In the genomic region with DNA sequence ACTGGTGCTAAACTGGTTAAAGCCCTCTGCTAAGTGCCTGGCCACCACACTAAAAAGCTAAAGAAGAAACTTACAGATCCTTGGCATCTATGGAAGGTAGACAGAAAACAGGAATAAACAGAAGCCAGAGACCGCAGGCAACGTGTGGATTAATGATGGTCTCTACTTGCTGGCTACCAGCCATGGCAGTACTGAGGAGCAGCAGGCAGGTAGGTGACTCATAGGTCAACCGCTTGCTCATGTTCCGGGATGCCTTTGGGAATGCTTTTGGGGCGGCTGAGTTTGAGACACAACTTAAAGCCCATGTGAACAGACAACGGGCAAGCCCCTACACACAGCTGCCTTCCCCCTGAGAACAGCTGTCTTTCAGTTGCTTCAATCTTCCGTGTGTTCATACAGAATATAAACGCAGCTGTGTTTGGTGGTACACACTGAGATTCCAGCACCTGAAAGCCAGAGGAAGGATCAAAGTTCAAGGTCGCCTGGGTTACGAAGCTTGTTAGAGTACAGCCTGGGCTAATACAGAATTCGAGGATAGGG, we compare ENCODE assay signal across 27 mouse cellular contexts. TPM values are rescaled to one million over a fixed set of nuclear protein-coding genes. Genes with fewer than 3 reads are reported as not detected.
DNase-seq lines count a peak whose midpoint lies in the region; ATAC-seq and TF ChIP-seq lines count a peak whose summit lies in the region.
"Had no signal": no experiment of that assay in that cellular context is flagged by ENCODE, and none has a peak within 500 bp of the region (broad histone marks: within the 10 kb centered on the region; RNA-seq: fewer than 3 reads in every experiment).

No protein-coding gene starts in this region.

- no peak overlapping the region for H3K9ac ChIP-seq in midbrain, embryonic 11.5 days (ENCODE audit: low read length)
- no peak overlapping the region for H3K9ac ChIP-seq in midbrain, postnatal 0 days (replicated peaks; ENCODE audit: low read length, poor library complexity, severe bottlenecking)
- H3K9ac ChIP-seq in stomach, postnatal 0 days (ENCODE audit: low read length): no peak overlapping the region
- H3K9ac ChIP-seq in liver, postnatal 0 days (replicated peaks): no peak overlapping the region
- no peak overlapping the region for H3K9ac ChIP-seq in intestine, embryonic 16.5 days (ENCODE audit: low read depth, low read length)
- H3K9ac ChIP-seq: embryonic facial prominence, embryonic 12.5 days; forebrain, embryonic 15.5 days; limb, embryonic 13.5 days; liver, embryonic 13.5 days; lung, embryonic 15.5 days; midbrain, embryonic 12.5 days; neural tube, embryonic 13.5 days had no signal

- H3K4me1 ChIP-seq in midbrain, embryonic 11.5 days (ENCODE audit: control insufficient read depth, insufficient read depth, low read length): 0 out of 2 replicates have a peak, but pooled peaks cover 2% of the 10 kb centered on the region
- no peaks in the 10 kb centered on the region for H3K4me1 ChIP-seq in midbrain, postnatal 0 days (ENCODE audit: insufficient read depth, low read length)
- H3K4me1 ChIP-seq in cerebellum, adult 2 months (ENCODE audit: control insufficient read depth, insufficient read depth, low read length): peaks cover 25% of the 10 kb centered on the region
- H3K4me1 ChIP-seq in stomach, postnatal 0 days (replicated peaks; ENCODE audit: control insufficient read depth, insufficient read depth): no peaks in the 10 kb centered on the region
- no peaks in the 10 kb centered on the region for H3K4me1 ChIP-seq in liver, postnatal 0 days (ENCODE audit: insufficient read depth)
- H3K4me1 ChIP-seq in intestine, embryonic 16.5 days (ENCODE audit: control insufficient read depth, insufficient read depth, low read length): 0 out of 2 replicates have a peak, but pooled peaks cover 2% of the 10 kb centered on the region
- H3K4me1 ChIP-seq: embryonic facial prominence, embryonic 12.5 days; forebrain, embryonic 15.5 days; liver, embryonic 13.5 days had no signal

- peak; percentile 38 for DNase-seq in cerebellum, adult 11-12 months
- DNase-seq in midbrain, embryonic 11.5 days (ENCODE audit: low spot score, missing footprints): peak; percentile 60
- no peak for DNase-seq in midbrain, postnatal 0 days (ENCODE audit: low spot score)
- DNase-seq in cerebellum, adult 2 months: peak; percentile 66 to 84
- peak; percentile 26 for DNase-seq in stomach, postnatal 0 days (ENCODE audit: low spot score)
- no peak for DNase-seq in liver, postnatal 0 days
- DNase-seq: gastrocnemius, postnatal 36 days; kidney, adult 9 months; kidney, postnatal 36 days; liver, embryonic 13.5 days; thymus, postnatal 25 days had no signal

- H3K4me2 ChIP-seq in midbrain, embryonic 11.5 days: no peak overlapping the region
- H3K4me2 ChIP-seq in midbrain, postnatal 0 days (ENCODE audit: low read depth, low read length, poor library complexity, severe bottlenecking): no peak overlapping the region
- H3K4me2 ChIP-seq in stomach, postnatal 0 days (replicated peaks; ENCODE audit: low read depth): no peak overlapping the region
- no peak overlapping the region for H3K4me2 ChIP-seq in liver, postnatal 0 days (ENCODE audit: low read depth, low read length)
- no peak overlapping the region for H3K4me2 ChIP-seq in intestine, embryonic 16.5 days (ENCODE audit: low read depth, low read length)
- H3K4me2 ChIP-seq: embryonic facial prominence, embryonic 12.5 days; forebrain, embryonic 15.5 days; limb, embryonic 13.5 days; liver, embryonic 13.5 days; lung, embryonic 15.5 days; midbrain, embryonic 12.5 days; neural tube, embryonic 13.5 days had no signal

- H3K36me3 ChIP-seq in midbrain, embryonic 11.5 days (ENCODE audit: control insufficient read depth, insufficient read depth, low read length): no peaks in the 10 kb centered on the region
- no peaks in the 10 kb centered on the region for H3K36me3 ChIP-seq in midbrain, postnatal 0 days (ENCODE audit: insufficient read depth, low read length)
- H3K36me3 ChIP-seq in stomach, postnatal 0 days (ENCODE audit: control insufficient read depth, insufficient read depth, low read length): no peaks in the 10 kb centered on the region
- no peaks in the 10 kb centered on the region for H3K36me3 ChIP-seq in liver, postnatal 0 days (replicated peaks; ENCODE audit: insufficient read depth, low read length)
- no peaks in the 10 kb centered on the region for H3K36me3 ChIP-seq in intestine, embryonic 16.5 days (ENCODE audit: control insufficient read depth, insufficient read depth, low read length)
- H3K36me3 ChIP-seq: forebrain, embryonic 15.5 days; liver, embryonic 13.5 days; lung, embryonic 15.5 days; midbrain, embryonic 12.5 days had no signal

- no peak for ATAC-seq in cerebellum, adult (ENCODE audit: insufficient number of reproducible peaks, low FRiP score, low TSS enrichment)
- no peak for ATAC-seq in midbrain, embryonic 11.5 days (ENCODE audit: low FRiP score)
- ATAC-seq in midbrain, postnatal 0 days (ENCODE audit: low FRiP score): no peak
- peak; percentile 56; the same call in 1 of the 2 replicates for ATAC-seq in stomach, postnatal 0 days (ENCODE audit: low FRiP score, low TSS enrichment)
- ATAC-seq in liver, postnatal 0 days: no peak
- ATAC-seq in intestine, embryonic 16.5 days: no peak
- ATAC-seq: forebrain, embryonic 15.5 days had no signal

- WGBS in midbrain, embryonic 11.5 days: 89% methylated on average over 11 of the region's 11 CpGs
- WGBS in midbrain, postnatal 0 days: 89% methylated on average over 11 of the region's 11 CpGs
- WGBS in cerebellum, adult 2 months: 48% methylated on average over 11 of the region's 11 CpGs
- WGBS in stomach, postnatal 0 days: 44% methylated on average over 11 of the region's 11 CpGs
- WGBS in liver, postnatal 0 days (ENCODE audit: insufficient replicate concordance): 73% methylated on average over 11 of the region's 11 CpGs
- WGBS in intestine, embryonic 16.5 days: 59% methylated on average over 11 of the region's 11 CpGs

- no peaks in the 10 kb centered on the region for H3K9me3 ChIP-seq in midbrain, embryonic 11.5 days (ENCODE audit: control insufficient read depth, low read length)
- H3K9me3 ChIP-seq in midbrain, postnatal 0 days (ENCODE audit: low read length): no peaks in the 10 kb centered on the region
- H3K9me3 ChIP-seq in stomach, postnatal 0 days (ENCODE audit: control insufficient read depth, low read length): no peaks in the 10 kb centered on the region
- no peaks in the 10 kb centered on the region for H3K9me3 ChIP-seq in liver, postnatal 0 days (ENCODE audit: low read length)
- H3K9me3 ChIP-seq in intestine, embryonic 16.5 days (ENCODE audit: control insufficient read depth, low read length): no peaks in the 10 kb centered on the region
- H3K9me3 ChIP-seq: embryonic facial prominence, embryonic 12.5 days; forebrain, embryonic 15.5 days; heart, embryonic 10.5 days; limb, embryonic 13.5 days; liver, embryonic 13.5 days; lung, embryonic 15.5 days; midbrain, embryonic 12.5 days; neural tube, embryonic 13.5 days had no signal

- H3K4me3 ChIP-seq in midbrain, embryonic 11.5 days (ENCODE audit: low read depth, low read length): no peak overlapping the region
- no peak overlapping the region for H3K4me3 ChIP-seq in midbrain, postnatal 0 days (ENCODE audit: low read depth, low read length)
- no peak overlapping the region for H3K4me3 ChIP-seq in cerebellum, adult 2 months (replicated peaks; ENCODE audit: insufficient read depth, low read depth, low read length)
- H3K4me3 ChIP-seq in stomach, postnatal 0 days (ENCODE audit: low read depth, low read length): no peak overlapping the region
- H3K4me3 ChIP-seq in liver, postnatal 0 days (ENCODE audit: low read depth, low read length): no peak overlapping the region
- no peak overlapping the region for H3K4me3 ChIP-seq in intestine, embryonic 16.5 days (ENCODE audit: low read length)
- H3K4me3 ChIP-seq: embryonic facial prominence, embryonic 12.5 days; forebrain, embryonic 15.5 days; heart, embryonic 10.5 days; limb, embryonic 13.5 days; liver, embryonic 13.5 days; lung, embryonic 15.5 days; midbrain, embryonic 12.5 days; neural tube, embryonic 13.5 days had no signal

- TF ChIP-seq CTCF in midbrain, postnatal 0 days (IDR thresholded peaks at IDR 0.05): no peak
- TF ChIP-seq CTCF in cerebellum, adult 2 months (IDR thresholded peaks at IDR 0.05; ENCODE audit: borderline replicate concordance, insufficient read depth, low read depth, low read length): no peak
- TF ChIP-seq CTCF in stomach, postnatal 0 days (IDR thresholded peaks at IDR 0.05; ENCODE audit: low read depth): no peak
- TF ChIP-seq CTCF in liver, postnatal 0 days (IDR thresholded peaks at IDR 0.05; ENCODE audit: low read depth): no peak

- no peaks in the 10 kb centered on the region for H3K27me3 ChIP-seq in midbrain, embryonic 11.5 days (ENCODE audit: control insufficient read depth, insufficient read depth, low read length)
- no peaks in the 10 kb centered on the region for H3K27me3 ChIP-seq in midbrain, postnatal 0 days (ENCODE audit: insufficient read depth, low read length)
- H3K27me3 ChIP-seq in cerebellum, adult 2 months (ENCODE audit: control insufficient read depth, insufficient read depth, low read length): no peaks in the 10 kb centered on the region
- H3K27me3 ChIP-seq in stomach, postnatal 0 days (ENCODE audit: control insufficient read depth, insufficient read depth, low read length): no peaks in the 10 kb centered on the region
- H3K27me3 ChIP-seq in liver, postnatal 0 days (ENCODE audit: insufficient read depth, low read length): no peaks in the 10 kb centered on the region
- H3K27me3 ChIP-seq in intestine, embryonic 16.5 days (replicated peaks; ENCODE audit: control insufficient read depth, insufficient read depth, low read length): no peaks in the 10 kb centered on the region
- H3K27me3 ChIP-seq: embryonic facial prominence, embryonic 12.5 days; forebrain, embryonic 15.5 days; limb, embryonic 13.5 days; liver, embryonic 13.5 days; lung, embryonic 15.5 days; midbrain, embryonic 12.5 days; neural tube, embryonic 13.5 days had no signal

- no peak for TF ChIP-seq POLR2A in cerebellum, adult 2 months (IDR thresholded peaks at IDR 0.05; ENCODE audit: borderline replicate concordance, insufficient read depth, low read length)

- TF ChIP-seq EP300 in stomach, postnatal 0 days (optimal IDR thresholded peaks at IDR 0.05): no peak
- TF ChIP-seq EP300 in liver, postnatal 0 days (IDR thresholded peaks at IDR 0.05; ENCODE audit: low read depth): no peak

- H3K27ac ChIP-seq in midbrain, embryonic 11.5 days (ENCODE audit: low read depth, low read length): no peak overlapping the region
- no peak overlapping the region for H3K27ac ChIP-seq in midbrain, postnatal 0 days (ENCODE audit: low read depth, low read length)
- H3K27ac ChIP-seq in cerebellum, adult 2 months (ENCODE audit: insufficient read depth, low read length): 0 out of 2 replicates have a peak overlapping the region, but pooled peaks have one; percentile 10
- H3K27ac ChIP-seq in stomach, postnatal 0 days (replicated peaks): no peak overlapping the region
- H3K27ac ChIP-seq in liver, postnatal 0 days (ENCODE audit: low read depth): no peak overlapping the region
- no peak overlapping the region for H3K27ac ChIP-seq in intestine, embryonic 16.5 days (ENCODE audit: low read length)
- H3K27ac ChIP-seq: embryonic facial prominence, embryonic 12.5 days; forebrain, embryonic 15.5 days; heart, embryonic 10.5 days; limb, embryonic 13.5 days; liver, embryonic 13.5 days; lung, embryonic 15.5 days; midbrain, embryonic 12.5 days; neural tube, embryonic 13.5 days had no signal

RNA-seq across cellular contexts. Expression of a gene that starts 13.5 kb away (rescaled TPM):
- polyA plus RNA-seq in midbrain, embryonic 11.5 days (2014; fragmentation: Nextera tagmentation; extraction: Ambion mirVana): 44.4 and 49.4 TPM in 2 replicates
- 122 and 126 TPM in 2 replicates for total RNA-seq in midbrain, postnatal 0 days (2014; rRNA removed)
- polyA plus RNA-seq in midbrain, postnatal 0 days (2015; fragmentation: Nextera tagmentation; extraction: Ambion mirVana): 24.9 and 28.3 TPM in 2 replicates
- 32.3 and 35.2 TPM in 2 replicates for polyA plus RNA-seq in cerebellum, adult 2 months (2012; rRNA removed)
- 4.9 and 7.3 TPM in 2 replicates for polyA plus RNA-seq in stomach, postnatal 0 days (2015; fragmentation: Nextera tagmentation; extraction: Ambion mirVana)
- polyA plus RNA-seq in liver, postnatal 0 days (2015; fragmentation: Nextera tagmentation; extraction: Ambion mirVana): 2.4 and 2.7 TPM in 2 replicates
- polyA plus RNA-seq in intestine, embryonic 16.5 days (2015; fragmentation: Nextera tagmentation; extraction: Ambion mirVana): 15.0 and 15.3 TPM in 2 replicates

RNA-seq across cellular contexts. Expression of a gene that starts 32.0 kb away (rescaled TPM):
- not detected in 2 replicates for polyA plus RNA-seq in midbrain, embryonic 11.5 days (2014; fragmentation: Nextera tagmentation; extraction: Ambion mirVana)
- not detected in 2 replicates for total RNA-seq in midbrain, postnatal 0 days (2014; rRNA removed)
- not detected in 2 replicates for polyA plus RNA-seq in midbrain, postnatal 0 days (2015; fragmentation: Nextera tagmentation; extraction: Ambion mirVana)
- not detected in 2 replicates for polyA plus RNA-seq in cerebellum, adult 2 months (2012; rRNA removed)
- polyA plus RNA-seq in stomach, postnatal 0 days (2015; fragmentation: Nextera tagmentation; extraction: Ambion mirVana): not detected in 2 replicates
- not detected in 2 replicates for polyA plus RNA-seq in liver, postnatal 0 days (2015; fragmentation: Nextera tagmentation; extraction: Ambion mirVana)
- polyA plus RNA-seq in intestine, embryonic 16.5 days (2015; fragmentation: Nextera tagmentation; extraction: Ambion mirVana): not detected in 2 replicates
- total RNA-seq: gastrocnemius, postnatal 36 days; layer of hippocampus, postnatal 14 days; left cerebral cortex, postnatal 10 days had no signal
- polyA plus RNA-seq: C2C12; cortical plate, adult 2 months; embryonic facial prominence, embryonic 12.5 days; forebrain, embryonic 15.5 days; heart, embryonic 10.5 days; heart, postnatal 0 days; hindbrain, embryonic 11.5 days; limb, embryonic 13.5 days; liver, embryonic 13.5 days; lung, embryonic 15.5 days; midbrain, embryonic 12.5 days; neural tube, embryonic 13.5 days; small intestine, adult 2 months had no signal

RNA-seq across cellular contexts. Expression of a gene that starts 41.5 kb away (rescaled TPM):
- polyA plus RNA-seq in midbrain, embryonic 11.5 days (2014; fragmentation: Nextera tagmentation; extraction: Ambion mirVana): 3.3 and 3.5 TPM in 2 replicates
- 0.66 and 2.2 TPM in 2 replicates for total RNA-seq in midbrain, postnatal 0 days (2014; rRNA removed)
- polyA plus RNA-seq in midbrain, postnatal 0 days (2015; fragmentation: Nextera tagmentation; extraction: Ambion mirVana): 1.9 and 2.4 TPM in 2 replicates
- 0.23 and 0.32 TPM in 2 replicates for polyA plus RNA-seq in cerebellum, adult 2 months (2012; rRNA removed)
- 1.7 and 2.8 TPM in 2 replicates for polyA plus RNA-seq in stomach, postnatal 0 days (2015; fragmentation: Nextera tagmentation; extraction: Ambion mirVana)
- 25.6 and 28.4 TPM in 2 replicates for polyA plus RNA-seq in liver, postnatal 0 days (2015; fragmentation: Nextera tagmentation; extraction: Ambion mirVana)
- polyA plus RNA-seq in intestine, embryonic 16.5 days (2015; fragmentation: Nextera tagmentation; extraction: Ambion mirVana): 34.3 and 34.5 TPM in 2 replicates
- polyA plus RNA-seq: C2C12 had no signal

Comparison
In these comparisons a context has a peak if more than half of its experiments do, and no peak if none do; other contexts are left out.
1. DNase-seq: peak in cerebellum, adult 11-12 months (single experiment), midbrain, embryonic 11.5 days (single experiment), cerebellum, adult 2 months (2 of 2) and stomach, postnatal 0 days (single experiment); none in midbrain, postnatal 0 days (single experiment) and liver, postnatal 0 days (single experiment).